Mouse (Mus musculus): Measurements from ENCODE around the gene Ndufa8. TPM values are rescaled to one million over a fixed set of nuclear protein-coding genes. Genes with fewer than 3 reads are reported as not detected.

The Ndufa8 gene
- polyA plus RNA-seq, 2 experiments = 103 to 221 TPM

DNA sequence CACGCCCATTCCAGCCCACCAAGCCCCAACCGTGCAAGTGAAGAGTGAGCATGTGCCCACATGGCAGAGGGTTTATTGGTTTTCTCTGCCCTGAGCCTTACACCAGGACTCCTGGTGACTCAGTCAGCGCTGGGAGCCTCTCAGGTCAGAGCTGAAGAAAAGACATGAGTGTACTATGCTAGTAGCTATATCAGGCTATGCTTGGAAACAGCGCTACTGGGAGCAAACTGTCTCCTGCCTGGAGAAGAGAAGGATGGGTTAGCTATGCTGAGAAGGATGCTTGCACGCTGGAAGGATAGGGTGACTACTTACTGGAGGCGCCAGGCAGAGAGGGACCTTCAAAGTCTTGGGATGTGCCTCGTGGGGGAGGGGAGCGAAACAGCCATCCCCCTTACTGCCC, 38.6 kb downstream of the Ndufa8 start:
- H3K36me3 ChIP-seq (ENCODE audit: control insufficient read depth, insufficient read depth, low read length) = no peaks in the 10 kb centered on the region
- no peak overlapping the region for H3K9ac ChIP-seq (ENCODE audit: low read depth, low read length, severe bottlenecking)
- ATAC-seq (ENCODE audit: low FRiP score, low read depth) (no peak), DNase-seq (ENCODE audit: low spot score) (no peak)
- 0 out of 2 replicates have a peak, but pooled peaks cover 2% of the 10 kb centered on the region for H3K4me1 ChIP-seq (ENCODE audit: control insufficient read depth, insufficient read depth, low read length)
- WGBS = 49% methylated on average over 8 of the region's 8 CpGs
- H3K27ac ChIP-seq (replicated peaks; ENCODE audit: low read depth, low read length) = no peak overlapping the region
- no peak overlapping the region for H3K4me3 ChIP-seq (replicated peaks; ENCODE audit: low read length)
- peak overlapping the region; percentile 79; the same call in 1 of the 2 replicates for H3K4me2 ChIP-seq (replicated peaks; ENCODE audit: low read depth, low read length, severe bottlenecking)
- no peak for TF ChIP-seq POLR2A (IDR thresholded peaks at IDR 0.05; ENCODE audit: borderline replicate concordance, extremely low read depth, insufficient read depth, insufficient read length)
- H3K27me3 ChIP-seq (ENCODE audit: control insufficient read depth, insufficient read depth, low read length) = peaks cover 19% of the 10 kb centered on the region
- no peaks in the 10 kb centered on the region for H3K9me3 ChIP-seq (ENCODE audit: control insufficient read depth, low read length)

DNA sequence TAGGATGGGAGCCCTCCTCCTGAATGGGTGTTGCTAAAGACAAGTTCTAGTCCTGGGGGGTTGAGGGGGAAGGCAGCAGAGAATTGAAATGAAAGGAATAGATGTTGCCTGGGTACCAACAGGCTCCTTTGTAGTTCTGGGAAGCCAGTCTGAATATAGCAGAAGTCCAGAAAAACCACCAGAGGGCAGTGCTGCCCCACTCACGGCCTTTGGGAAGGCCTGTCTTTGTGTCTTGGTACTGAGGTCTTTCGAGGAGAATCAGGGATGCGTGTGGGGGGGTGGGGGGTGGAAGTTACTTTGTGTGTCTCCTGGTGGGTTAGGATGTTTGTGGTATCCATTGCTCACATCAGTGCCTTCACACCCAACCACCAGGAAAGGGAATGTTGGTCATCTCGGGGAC, 39.8 kb downstream of the Ndufa8 start:
- Histone ChIP-seq H3K4me3 (replicated peaks; ENCODE audit: low read length) (no peak overlapping the region), H3K4me2 (replicated peaks; ENCODE audit: low read depth, low read length, severe bottlenecking) (no peak overlapping the region), H3K27ac (replicated peaks; ENCODE audit: low read depth, low read length) (no peak overlapping the region), H3K4me1 (ENCODE audit: control insufficient read depth, insufficient read depth, low read length) (0 out of 2 replicates have a peak, but pooled peaks cover 2% of the 10 kb centered on the region), H3K9ac (ENCODE audit: low read depth, low read length, severe bottlenecking) (no peak overlapping the region), H3K36me3 (ENCODE audit: control insufficient read depth, insufficient read depth, low read length) (no peaks in the 10 kb centered on the region), H3K9me3 (ENCODE audit: control insufficient read depth, low read length) (no peaks in the 10 kb centered on the region), H3K27me3 (ENCODE audit: control insufficient read depth, insufficient read depth, low read length) (peaks cover 19% of the 10 kb centered on the region)
- no peak for TF ChIP-seq POLR2A (IDR thresholded peaks at IDR 0.05; ENCODE audit: borderline replicate concordance, extremely low read depth, insufficient read depth, insufficient read length)
- ATAC-seq (ENCODE audit: low FRiP score, low read depth) (0 out of 2 replicates have a peak, but pooled peaks have one; percentile 55), DNase-seq (ENCODE audit: low spot score) (peak; percentile 77)
- 21% methylated on average over 4 of the region's 4 CpGs for WGBS

DNA sequence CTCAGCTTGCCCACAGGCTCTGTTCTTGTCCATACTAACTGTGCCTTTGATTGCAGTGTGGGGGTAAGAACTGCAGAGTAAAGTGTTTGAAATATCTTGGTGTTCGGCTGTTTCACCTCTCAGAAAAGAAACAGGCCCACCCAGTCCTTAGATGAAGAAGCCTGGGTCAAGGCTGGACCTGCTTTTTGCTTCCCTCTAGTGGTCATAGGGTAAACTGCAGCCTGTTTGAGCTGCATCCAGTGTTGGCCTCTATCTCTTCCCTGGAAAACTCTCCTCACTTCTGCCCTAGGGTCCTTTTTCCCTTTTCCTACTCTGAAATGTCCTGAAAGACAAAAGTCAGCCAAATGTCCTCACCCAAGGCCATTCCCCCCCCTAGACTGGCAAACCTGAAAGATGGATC, 41.1 kb downstream of the Ndufa8 start:
- H3K27ac ChIP-seq (replicated peaks; ENCODE audit: low read depth, low read length) = no peak overlapping the region
- H3K4me2 ChIP-seq (replicated peaks; ENCODE audit: low read depth, low read length, severe bottlenecking) = no peak overlapping the region
- H3K9ac ChIP-seq (ENCODE audit: low read depth, low read length, severe bottlenecking) = no peak overlapping the region
- ATAC-seq (ENCODE audit: low FRiP score, low read depth) (no peak), DNase-seq (ENCODE audit: low spot score) (peak; percentile 63)
- no peaks in the 10 kb centered on the region for H3K9me3 ChIP-seq (ENCODE audit: control insufficient read depth, low read length)
- H3K4me3 ChIP-seq (replicated peaks; ENCODE audit: low read length) = no peak overlapping the region
- H3K36me3 ChIP-seq (ENCODE audit: control insufficient read depth, insufficient read depth, low read length) = no peaks in the 10 kb centered on the region
- peaks cover 19% of the 10 kb centered on the region for H3K27me3 ChIP-seq (ENCODE audit: control insufficient read depth, insufficient read depth, low read length)
- WGBS = 22% methylated on average over 1 of the region's 1 CpGs
- H3K4me1 ChIP-seq (ENCODE audit: control insufficient read depth, insufficient read depth, low read length) = 0 out of 2 replicates have a peak, but pooled peaks cover 2% of the 10 kb centered on the region
- no peak for TF ChIP-seq POLR2A (IDR thresholded peaks at IDR 0.05; ENCODE audit: borderline replicate concordance, extremely low read depth, insufficient read depth, insufficient read length)

DNA sequence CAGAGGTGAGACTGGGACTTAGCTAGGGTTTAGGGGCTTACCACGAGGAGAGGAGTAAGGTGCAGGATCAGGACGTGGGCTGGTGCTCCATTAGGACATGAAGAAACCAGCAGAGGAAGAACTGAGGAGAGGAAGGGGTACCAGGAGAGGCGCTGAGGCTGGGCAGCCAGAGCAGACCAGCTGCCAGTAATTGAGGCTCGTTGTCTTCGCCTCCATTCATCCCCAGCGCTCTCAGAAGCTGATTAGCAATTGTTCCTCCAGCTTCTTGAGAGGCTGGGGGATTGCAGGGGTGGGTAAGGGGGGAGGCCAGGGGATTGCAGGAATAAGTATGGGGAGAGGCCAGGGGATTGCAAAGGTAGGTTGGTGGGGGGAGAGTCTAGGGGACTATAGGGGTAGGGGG, 47.0 kb downstream of the Ndufa8 start:
- no peak for DNase-seq (ENCODE audit: low spot score)
- TF ChIP-seq POLR2A (IDR thresholded peaks at IDR 0.05; ENCODE audit: borderline replicate concordance, extremely low read depth, insufficient read depth, insufficient read length) = no peak
- H3K9me3 ChIP-seq (ENCODE audit: control insufficient read depth, low read length) = no peaks in the 10 kb centered on the region
- no peaks in the 10 kb centered on the region for H3K27me3 ChIP-seq (ENCODE audit: control insufficient read depth, insufficient read depth, low read length)
- no peak overlapping the region for H3K4me3 ChIP-seq (replicated peaks; ENCODE audit: low read length)
- no peak for ATAC-seq (ENCODE audit: low FRiP score, low read depth)
- no peaks in the 10 kb centered on the region for H3K36me3 ChIP-seq (ENCODE audit: control insufficient read depth, insufficient read depth, low read length)
- no peak overlapping the region for H3K9ac ChIP-seq (ENCODE audit: low read depth, low read length, severe bottlenecking)
- no peak overlapping the region for H3K4me2 ChIP-seq (replicated peaks; ENCODE audit: low read depth, low read length, severe bottlenecking)
- H3K27ac ChIP-seq (replicated peaks; ENCODE audit: low read depth, low read length) = no peak overlapping the region
- no peaks in the 10 kb centered on the region for H3K4me1 ChIP-seq (ENCODE audit: control insufficient read depth, insufficient read depth, low read length)
- 42% methylated on average over 6 of the region's 6 CpGs for WGBS

DNA sequence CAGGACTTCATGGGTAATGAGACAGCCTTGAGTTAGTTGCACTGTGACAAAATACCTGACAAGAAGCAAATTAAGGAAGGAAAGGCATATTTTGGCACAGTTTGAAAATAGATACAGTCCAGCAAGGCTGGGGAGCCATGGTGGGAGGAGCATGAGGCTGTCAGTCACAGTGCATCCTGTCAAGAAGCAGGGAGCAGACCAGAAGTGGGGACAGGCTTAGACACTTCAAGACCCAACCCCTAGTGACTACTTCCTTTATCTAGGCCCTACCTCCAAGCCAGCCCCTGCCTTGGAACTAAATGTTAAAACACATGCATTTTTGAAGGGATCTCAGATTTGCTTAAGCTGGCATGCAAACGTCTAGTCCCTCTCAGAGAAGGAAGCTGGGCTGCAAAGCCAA, 48.8 kb downstream of the Ndufa8 start:
- Histone ChIP-seq H3K27me3 (ENCODE audit: control insufficient read depth, insufficient read depth, low read length) (no peaks in the 10 kb centered on the region), H3K9me3 (ENCODE audit: control insufficient read depth, low read length) (no peaks in the 10 kb centered on the region), H3K27ac (replicated peaks; ENCODE audit: low read depth, low read length) (no peak overlapping the region), H3K4me2 (replicated peaks; ENCODE audit: low read depth, low read length, severe bottlenecking) (no peak overlapping the region), H3K4me3 (replicated peaks; ENCODE audit: low read length) (no peak overlapping the region), H3K4me1 (ENCODE audit: control insufficient read depth, insufficient read depth, low read length) (no peaks in the 10 kb centered on the region), H3K9ac (ENCODE audit: low read depth, low read length, severe bottlenecking) (no peak overlapping the region), H3K36me3 (ENCODE audit: control insufficient read depth, insufficient read depth, low read length) (no peaks in the 10 kb centered on the region)
- ATAC-seq (ENCODE audit: low FRiP score, low read depth) (no peak), DNase-seq (ENCODE audit: low spot score) (no peak)
- TF ChIP-seq POLR2A (IDR thresholded peaks at IDR 0.05; ENCODE audit: borderline replicate concordance, extremely low read depth, insufficient read depth, insufficient read length) = no peak
- 35% methylated on average over 1 of the region's 1 CpGs for WGBS

DNA sequence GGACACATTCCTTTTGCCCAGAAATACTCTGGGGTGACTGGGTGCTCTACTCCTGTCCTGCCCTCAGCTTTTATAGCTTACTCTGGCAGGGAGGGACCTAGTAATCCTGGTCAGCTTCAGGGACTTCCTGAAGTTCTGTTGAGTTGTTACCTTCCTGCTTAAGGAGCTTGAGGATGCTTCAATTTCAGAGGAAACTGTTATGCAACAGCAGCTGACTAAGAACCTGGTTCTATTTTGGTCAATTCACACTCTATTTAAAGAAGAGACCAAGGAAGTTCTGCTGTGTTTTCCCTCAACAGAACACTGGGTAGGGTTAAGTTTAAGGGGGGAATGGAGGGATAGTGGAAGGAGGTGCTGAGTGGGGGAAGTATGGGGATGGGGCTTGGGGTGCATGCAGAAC, 50.0 kb downstream of the Ndufa8 start:
- H3K27me3 ChIP-seq (ENCODE audit: control insufficient read depth, insufficient read depth, low read length) = no peaks in the 10 kb centered on the region
- ATAC-seq (ENCODE audit: low FRiP score, low read depth) (no peak), DNase-seq (ENCODE audit: low spot score) (no peak)
- H3K36me3 ChIP-seq (ENCODE audit: control insufficient read depth, insufficient read depth, low read length) = no peaks in the 10 kb centered on the region
- H3K4me2 ChIP-seq (replicated peaks; ENCODE audit: low read depth, low read length, severe bottlenecking) = no peak overlapping the region
- H3K9me3 ChIP-seq (ENCODE audit: control insufficient read depth, low read length) = no peaks in the 10 kb centered on the region
- TF ChIP-seq POLR2A (IDR thresholded peaks at IDR 0.05; ENCODE audit: borderline replicate concordance, extremely low read depth, insufficient read depth, insufficient read length) = no peak
- no peak overlapping the region for H3K27ac ChIP-seq (replicated peaks; ENCODE audit: low read depth, low read length)
- H3K4me1 ChIP-seq (ENCODE audit: control insufficient read depth, insufficient read depth, low read length) = no peaks in the 10 kb centered on the region
- no peak overlapping the region for H3K9ac ChIP-seq (ENCODE audit: low read depth, low read length, severe bottlenecking)
- no peak overlapping the region for H3K4me3 ChIP-seq (replicated peaks; ENCODE audit: low read length)
